Mouse (Mus musculus) small intestine, adult 2 months (tissue): Measurements from ENCODE around the gene Dnajc9. TPM values are rescaled to one million over a fixed set of nuclear protein-coding genes. Genes with fewer than 3 reads are reported as not detected.

ENCODE experiments used
- H3K27ac ChIP-seq: fragments of 200-500 bp; 2 replicates; pipeline ENCODE4 v1.5.1; 2012; ENCODE audit warnings: low read depth, low read length, control low read depth, inconsistent platforms; ENCODE audit not compliant: insufficient read depth
- H3K27me3 ChIP-seq: fragments of 200-500 bp; 2 replicates; pipeline ENCODE4 v1.6.1; 2012; ENCODE audit warnings: mild to moderate bottlenecking, moderate library complexity, low read length, inconsistent platforms; ENCODE audit not compliant: control insufficient read depth, insufficient read depth
- H3K36me3 ChIP-seq: fragments of 200-500 bp; 2 replicates; pipeline ENCODE4 v1.6.1; 2012; ENCODE audit warnings: mild to moderate bottlenecking, low read length, control low read depth, inconsistent platforms; ENCODE audit not compliant: control insufficient read depth, insufficient read depth
- H3K4me1 ChIP-seq: fragments of 200-500 bp; 2 replicates; pipeline ENCODE4 v1.6.1; 2012; ENCODE audit warnings: low read length, inconsistent platforms, mixed read lengths; ENCODE audit not compliant: control insufficient read depth, insufficient read depth, insufficient read length
- H3K4me3 ChIP-seq: fragments of 200-500 bp; 2 replicates; pipeline ENCODE4 v1.5.1; 2012; ENCODE audit warnings: low read depth, mild to moderate bottlenecking, control low read depth, inconsistent platforms, low read length, moderate library complexity
- CTCF ChIP-seq: fragments of 200-500 bp; IDR thresholded peaks from 2 replicates; pipeline ENCODE4 v1.5.1; 2012; ENCODE audit warnings: low read depth, mild to moderate bottlenecking, control low read depth, inconsistent platforms, low read length, moderate library complexity, mixed read lengths; ENCODE audit not compliant: insufficient replicate concordance, insufficient read length; ENCODE audit errors: extremely low read depth
- POLR2A ChIP-seq: fragments of 200-500 bp; IDR thresholded peaks from 2 replicates; pipeline ENCODE4 v1.6.1; 2012; ENCODE audit warnings: low read depth, mild to moderate bottlenecking, control low read depth, inconsistent platforms, low read length, moderate library complexity
- WGBS: fragments of 180-500 bp; shearing (Covaris S2); methylation state at CpG from one replicate; pipeline ENCODE4 v1.1.7; 2018; 5-methylcytosine and 5-hydroxymethylcytosine counted together
- polyA plus RNA-seq: library from polyadenylated mRNA; depleted of rRNA; stranded (reverse); fragments of >200 nt; gene quantifications from 2 replicates; pipeline ENCODE4 v1.2.3, GENCODE M21; 2012

The Dnajc9 gene
- polyA plus RNA-seq, 1 experiment: 21.1 TPM

GRCm38 (mm10) chr14:20379087-20379640, 9.5 kb downstream of the Dnajc9 start:
- H3K4me3 ChIP-seq: no peak overlapping the region
- H3K4me1 ChIP-seq: no peaks in the 10 kb centered on the region; the same call in 1 of the 2 replicates
- H3K27ac ChIP-seq: peak overlapping the region; percentile 33
- TF ChIP-seq CTCF (no peak), POLR2A (no peak)
- peaks cover 19% of the 10 kb centered on the region for H3K36me3 ChIP-seq
- H3K27me3 ChIP-seq: no peaks in the 10 kb centered on the region
- WGBS: 53% methylated on average over 5 of the region's 5 CpGs

GRCm38 (mm10) chr14:20378313-20379061, 10.2 kb downstream of the Dnajc9 start:
- H3K27ac ChIP-seq: peak overlapping the region; percentile 56
- peaks cover 18% of the 10 kb centered on the region for H3K36me3 ChIP-seq
- TF ChIP-seq CTCF: peak; percentile 75; the same call in 1 of the 2 replicates
- no peak for TF ChIP-seq POLR2A
- no peaks in the 10 kb centered on the region; the same call in 1 of the 2 replicates for H3K4me1 ChIP-seq
- WGBS: 19% methylated on average over 13 of the region's 13 CpGs
- peak overlapping the region; percentile 46 for H3K4me3 ChIP-seq
- no peaks in the 10 kb centered on the region for H3K27me3 ChIP-seq

GRCm38 (mm10) chr14:20377112-20377521, 11.6 kb downstream of the Dnajc9 start:
- Histone ChIP-seq H3K27me3 (no peaks in the 10 kb centered on the region), H3K4me1 (no peaks in the 10 kb centered on the region; the same call in 1 of the 2 replicates), H3K27ac (no peak overlapping the region), H3K4me3 (no peak overlapping the region), H3K36me3 (peaks cover 18% of the 10 kb centered on the region)
- TF ChIP-seq CTCF: no peak
- no peak for TF ChIP-seq POLR2A
- WGBS: 53% methylated on average over 4 of the region's 4 CpGs

DNA sequence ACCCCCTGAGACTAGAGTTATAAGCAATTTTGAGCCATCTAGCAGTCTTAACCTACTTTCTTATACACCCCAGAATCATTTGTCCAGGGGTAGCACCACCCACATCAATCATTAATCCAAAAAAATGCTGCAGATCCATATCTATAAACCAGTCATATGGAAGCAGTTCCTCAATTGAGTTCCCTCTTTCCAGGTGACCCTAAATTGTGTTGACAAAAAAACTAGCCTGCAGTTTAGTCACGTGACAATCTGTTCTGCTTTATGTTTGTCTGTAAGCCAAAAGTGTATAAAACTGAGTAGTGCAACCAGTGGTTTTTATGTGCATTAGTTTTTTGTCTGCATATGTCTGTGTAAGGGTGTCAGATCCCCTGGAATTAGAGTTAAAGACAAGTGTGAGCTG, 16.9 kb downstream of the Dnajc9 start:
- 63% methylated on average over 1 of the region's 1 CpGs for WGBS
- no peak overlapping the region for H3K4me3 ChIP-seq
- TF ChIP-seq POLR2A: no peak
- no peak for TF ChIP-seq CTCF
- H3K27ac ChIP-seq: no peak overlapping the region
- H3K36me3 ChIP-seq: peaks cover 24% of the 10 kb centered on the region
- peaks cover 3% of the 10 kb centered on the region; the same call in 1 of the 2 replicates for H3K4me1 ChIP-seq
- no peaks in the 10 kb centered on the region for H3K27me3 ChIP-seq

DNA sequence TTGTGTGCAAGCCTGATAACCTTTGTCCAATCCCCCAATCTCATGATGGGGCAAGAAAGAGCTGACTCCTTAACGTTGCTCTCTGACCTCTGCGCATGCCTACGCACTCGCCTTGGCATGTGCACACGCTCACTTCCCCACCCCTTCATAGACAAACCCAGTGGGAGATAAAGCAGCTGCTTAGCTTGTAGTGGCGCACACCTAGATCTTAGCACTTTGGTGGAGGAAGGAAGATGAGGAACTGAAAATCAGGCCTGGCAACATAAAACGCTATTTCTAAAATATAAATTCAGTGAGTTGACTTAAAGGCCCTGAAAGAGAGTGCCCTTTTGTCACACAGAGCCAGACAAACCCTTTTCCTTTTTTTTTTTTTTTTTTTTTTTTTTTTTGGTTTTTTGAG, 17.9 kb downstream of the Dnajc9 start:
- WGBS: 71% methylated on average over 7 of the region's 7 CpGs
- Histone ChIP-seq H3K36me3 (peaks cover 28% of the 10 kb centered on the region), H3K4me3 (no peak overlapping the region), H3K4me1 (peaks cover 3% of the 10 kb centered on the region; the same call in 1 of the 2 replicates), H3K27ac (no peak overlapping the region), H3K27me3 (no peaks in the 10 kb centered on the region)
- no peak for TF ChIP-seq POLR2A
- no peak for TF ChIP-seq CTCF

DNA sequence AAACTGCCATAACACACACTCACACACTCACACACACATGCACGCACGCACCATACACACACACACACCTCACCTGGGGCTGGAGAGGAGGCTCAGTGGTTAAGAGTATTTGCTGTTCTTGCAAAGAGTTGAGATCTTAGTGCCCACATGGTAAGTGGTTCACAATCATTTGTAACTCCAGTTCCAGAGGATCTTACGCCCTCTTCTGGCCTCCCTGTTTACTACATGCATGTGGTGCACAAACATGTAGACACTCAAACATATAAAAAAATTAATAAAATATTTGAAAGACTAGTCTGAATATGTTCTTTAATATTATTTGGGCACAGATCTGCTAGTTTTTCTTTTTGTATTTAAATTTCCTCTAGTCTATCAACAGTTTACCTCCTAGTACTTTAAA, 20.4 kb downstream of the Dnajc9 start:
- Histone ChIP-seq H3K27ac (no peak overlapping the region), H3K4me3 (no peak overlapping the region), H3K36me3 (peaks cover 35% of the 10 kb centered on the region), H3K27me3 (no peaks in the 10 kb centered on the region), H3K4me1 (peaks cover 3% of the 10 kb centered on the region; the same call in 1 of the 2 replicates)
- 95% methylated on average over 3 of the region's 3 CpGs for WGBS
- TF ChIP-seq POLR2A: no peak
- TF ChIP-seq CTCF: no peak

DNA sequence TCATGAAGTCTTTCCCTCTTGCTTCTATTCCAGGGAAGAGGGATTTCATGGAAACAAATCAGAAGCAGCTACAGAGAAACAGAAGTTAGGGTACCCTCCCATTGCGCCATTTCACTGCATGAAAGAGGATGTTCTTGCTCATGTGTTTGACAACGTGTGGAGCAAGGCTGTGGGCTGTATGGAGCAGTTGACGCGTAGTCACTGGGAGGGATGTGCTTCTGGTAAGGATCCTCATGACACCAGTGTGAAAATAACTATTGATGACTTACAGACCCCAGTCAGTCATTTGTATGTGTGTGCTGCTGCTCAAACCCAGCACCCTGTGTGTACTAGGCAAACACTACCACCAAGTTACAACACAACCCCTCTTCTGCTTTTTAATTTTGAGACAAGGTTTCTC, 25.5 kb downstream of the Dnajc9 start:
- TF ChIP-seq CTCF (no peak), POLR2A (no peak)
- Histone ChIP-seq H3K4me3 (no peak overlapping the region), H3K27me3 (no peaks in the 10 kb centered on the region), H3K4me1 (no peaks in the 10 kb centered on the region), H3K27ac (no peak overlapping the region), H3K36me3 (peaks cover 49% of the 10 kb centered on the region)
- 92% methylated on average over 4 of the region's 4 CpGs for WGBS
